Mouse (Mus musculus) heart, embryonic 13.5 days (tissue): ENCODE data around the gene Slc46a2. TPM values are rescaled to one million over a fixed set of nuclear protein-coding genes. Genes with fewer than 3 reads are reported as not detected.

Experiments used
- ATAC-seq: fragments of 200-750 bp; cut with Nextera tagmentation; 2 replicates; pipeline ENCODE4 v1.8.0; 2017; ENCODE audit warnings: moderate TSS enrichment; ENCODE audit not compliant: insufficient number of reproducible peaks, low FRiP score, low TSS enrichment; ENCODE audit errors: extremely low read depth
- H3K27ac ChIP-seq: fragments of 300-500 bp; sonication (generic); replicated peaks from 2 replicates; pipeline ENCODE4 v1.5.1; 2015; ENCODE audit warnings: moderate library complexity, mild to moderate bottlenecking, inconsistent platforms
- H3K27me3 ChIP-seq: fragments of 300-500 bp; sonication (generic); replicated peaks from 2 replicates; pipeline ENCODE4 v1.6.1; 2015; ENCODE audit warnings: mild to moderate bottlenecking, inconsistent platforms
- H3K36me3 ChIP-seq: fragments of 300-500 bp; sonication (generic); 2 replicates; pipeline ENCODE4 v1.6.1; 2015; ENCODE audit warnings: mild to moderate bottlenecking, inconsistent platforms
- H3K4me1 ChIP-seq: fragments of 300-500 bp; sonication (generic); 2 replicates; pipeline ENCODE4 v1.6.1; 2015; ENCODE audit warnings: inconsistent platforms
- H3K4me2 ChIP-seq: fragments of 300-500 bp; sonication (generic); 2 replicates; pipeline ENCODE4 v1.6.1; 2015; ENCODE audit warnings: inconsistent platforms, mild to moderate bottlenecking, moderate library complexity
- H3K4me3 ChIP-seq: fragments of 300-500 bp; sonication (generic); 2 replicates; pipeline ENCODE4 v1.5.1; 2015; ENCODE audit warnings: moderate library complexity, mild to moderate bottlenecking, inconsistent platforms
- H3K9ac ChIP-seq: fragments of 300-500 bp; sonication (generic); 2 replicates; pipeline ENCODE4 v1.6.1; 2015; ENCODE audit warnings: inconsistent platforms, mild to moderate bottlenecking, moderate library complexity
- H3K9me3 ChIP-seq: fragments of 300-500 bp; sonication (generic); 2 replicates; pipeline ENCODE4 v1.6.1; 2016; ENCODE audit warnings: inconsistent platforms
- whole genome bisulfite sequencing: fragments of 180-500 bp; shearing (Covaris S2); methylation state at CpG from one replicate; pipeline ENCODE4 v1.1.7; 2015; ENCODE audit warnings: mixed read lengths; 5-methylcytosine and 5-hydroxymethylcytosine counted together
- polyA plus RNA-seq: library from polyadenylated mRNA; unstranded; fragments of >200 nt; fragmentation: Nextera tagmentation; extraction: Ambion mirVana; gene quantifications from 2 replicates; pipeline ENCODE4 v1.2.1, GENCODE M21; 2015

Slc46a2 gene
- polyA plus RNA-seq: 0.15 and 0.74 TPM in 2 replicates

- Histone ChIP-seq H3K9ac (0 out of 2 replicates have a peak within 1 kb of the TSS, but pooled peaks have one; percentile 33), H3K4me1 (peaks cover 5% of the 10 kb centered on the region), H3K27me3 (peaks cover 25% of the 10 kb centered on the region), H3K36me3 (no peaks in the 10 kb centered on the region), H3K4me2 (0 out of 2 replicates have a peak within 1 kb of the TSS, but pooled peaks have one; percentile 7), H3K27ac (no peak within 1 kb of the TSS), H3K9me3 (no peaks in the 10 kb centered on the region), H3K4me3 (no peak within 1 kb of the TSS)
- no peak for ATAC-seq
- WGBS: 22% methylated on average over 22 of the region's 22 CpGs
Measured at GRCm38 (mm10) chr4:59914608-59915403, at the start of gene Slc46a2. TSS of gene Slc46a2 (minus strand) at chr4:59915056.

GRCm38 (mm10) chr4:59963405-59964344 lies 48.8 kb upstream of the Slc46a2 start, which contains the start of gene Mup6:
TSS of gene Mup6 (plus strand) at chr4:59964294.
- Histone ChIP-seq H3K9ac (no peak within 1 kb of the TSS), H3K27me3 (no peaks in the 10 kb centered on the region), H3K4me3 (no peak within 1 kb of the TSS), H3K36me3 (no peaks in the 10 kb centered on the region), H3K27ac (no peak within 1 kb of the TSS), H3K9me3 (no peaks in the 10 kb centered on the region), H3K4me1 (no peaks in the 10 kb centered on the region), H3K4me2 (no peak within 1 kb of the TSS)
- 51% methylated on average over 3 of the region's 3 CpGs for WGBS
- ATAC-seq: no peak

GRCm38 (mm10) chr4:59960610-59961009 lies 45.8 kb upstream of the Slc46a2 start, which contains the start of gene Mup4:
TSS of gene Mup4 (minus strand) at chr4:59960710.
- Histone ChIP-seq H3K4me1 (no peaks in the 10 kb centered on the region), H3K27me3 (no peaks in the 10 kb centered on the region), H3K9ac (no peak within 1 kb of the TSS), H3K27ac (no peak within 1 kb of the TSS), H3K4me3 (no peak within 1 kb of the TSS), H3K36me3 (no peaks in the 10 kb centered on the region), H3K4me2 (no peak within 1 kb of the TSS), H3K9me3 (no peaks in the 10 kb centered on the region)
- WGBS: 65% methylated on average over 3 of the region's 3 CpGs
- no peak for ATAC-seq

- H3K36me3 ChIP-seq: no peaks in the 10 kb centered on the region
Measured at GRCm38 (mm10) chr4:59937543-59937942, 22.7 kb upstream of the Slc46a2 start.

GRCm38 (mm10) chr4:59932505-59933281 lies 17.8 kb upstream of the Slc46a2 start:
- WGBS: 54% methylated on average over 6 of the region's 6 CpGs
- no peaks in the 10 kb centered on the region for H3K4me1 ChIP-seq
- no peaks in the 10 kb centered on the region for H3K36me3 ChIP-seq
- H3K4me2 ChIP-seq: no peak overlapping the region
- no peak overlapping the region for H3K4me3 ChIP-seq
- H3K9ac ChIP-seq: no peak overlapping the region
- no peaks in the 10 kb centered on the region for H3K9me3 ChIP-seq
- H3K27me3 ChIP-seq: no peaks in the 10 kb centered on the region
- no peak for ATAC-seq
- no peak overlapping the region for H3K27ac ChIP-seq

More at GRCm38 (mm10) chr4:59937543-59937942, 22.7 kb upstream of the Slc46a2 start:
- Histone ChIP-seq H3K4me2 (no peak overlapping the region), H3K9ac (no peak overlapping the region), H3K4me3 (no peak overlapping the region), H3K9me3 (no peaks in the 10 kb centered on the region), H3K27me3 (no peaks in the 10 kb centered on the region), H3K27ac (no peak overlapping the region), H3K4me1 (no peaks in the 10 kb centered on the region)
- WGBS: 55% methylated on average over 2 of the region's 2 CpGs
- ATAC-seq: no peak

- Histone ChIP-seq H3K9me3 (no peaks in the 10 kb centered on the region), H3K4me2 (no peak overlapping the region), H3K9ac (no peak overlapping the region), H3K4me1 (0 out of 2 replicates have a peak, but pooled peaks cover 3% of the 10 kb centered on the region), H3K27ac (no peak overlapping the region), H3K27me3 (no peaks in the 10 kb centered on the region), H3K4me3 (no peak overlapping the region), H3K36me3 (no peaks in the 10 kb centered on the region)
- ATAC-seq: no peak
- WGBS: 14% methylated on average over 6 of the region's 6 CpGs
Measured at GRCm38 (mm10) chr4:59928347-59928746, 13.5 kb upstream of the Slc46a2 start.

- H3K4me2 ChIP-seq: no peak overlapping the region
- no peaks in the 10 kb centered on the region for H3K36me3 ChIP-seq
- H3K9ac ChIP-seq: no peak overlapping the region
- H3K27me3 ChIP-seq: no peaks in the 10 kb centered on the region
- no peaks in the 10 kb centered on the region for H3K9me3 ChIP-seq
- H3K4me1 ChIP-seq: 0 out of 2 replicates have a peak, but pooled peaks cover 3% of the 10 kb centered on the region
- no peak overlapping the region for H3K4me3 ChIP-seq
- no peak for ATAC-seq
- 75% methylated on average over 3 of the region's 3 CpGs for WGBS
- H3K27ac ChIP-seq: no peak overlapping the region
Measured at GRCm38 (mm10) chr4:59927666-59928065, 12.8 kb upstream of the Slc46a2 start.

GRCm38 (mm10) chr4:59925082-59925481 lies 10.2 kb upstream of the Slc46a2 start:
- Histone ChIP-seq H3K36me3 (no peaks in the 10 kb centered on the region), H3K4me2 (no peak overlapping the region), H3K27me3 (no peaks in the 10 kb centered on the region), H3K27ac (no peak overlapping the region), H3K4me1 (0 out of 2 replicates have a peak, but pooled peaks cover 3% of the 10 kb centered on the region), H3K9ac (no peak overlapping the region), H3K9me3 (no peaks in the 10 kb centered on the region), H3K4me3 (no peak overlapping the region)
- WGBS: 83% methylated on average over 9 of the region's 9 CpGs
- ATAC-seq: no peak

- no peak overlapping the region for H3K4me2 ChIP-seq
- peaks cover 25% of the 10 kb centered on the region for H3K27me3 ChIP-seq
- H3K9me3 ChIP-seq: no peaks in the 10 kb centered on the region
- H3K4me1 ChIP-seq: peaks cover 5% of the 10 kb centered on the region
- H3K9ac ChIP-seq: no peak overlapping the region
- no peak for ATAC-seq
- H3K4me3 ChIP-seq: no peak overlapping the region
- 83% methylated on average over 3 of the region's 3 CpGs for WGBS
- H3K36me3 ChIP-seq: no peaks in the 10 kb centered on the region
- no peak overlapping the region for H3K27ac ChIP-seq
Measured at GRCm38 (mm10) chr4:59917966-59918365, 3.1 kb upstream of the Slc46a2 start.

- Histone ChIP-seq H3K27ac (no peak overlapping the region), H3K4me3 (no peak overlapping the region), H3K9ac (no peak overlapping the region), H3K4me1 (peaks cover 21% of the 10 kb centered on the region), H3K4me2 (no peak overlapping the region), H3K36me3 (no peaks in the 10 kb centered on the region), H3K9me3 (no peaks in the 10 kb centered on the region), H3K27me3 (peaks cover 5% of the 10 kb centered on the region)
- no peak for ATAC-seq
- 86% methylated on average over 2 of the region's 2 CpGs for WGBS
Measured at GRCm38 (mm10) chr4:59908785-59909184, 6.1 kb downstream of the Slc46a2 start.
